Mouse (Mus musculus) adrenal gland, adult 10 weeks (tissue): ENCODE measurements around the gene Olfr1212. TPM values are rescaled to one million over a fixed set of nuclear protein-coding genes. Genes with fewer than 3 reads are reported as not detected.

Experiments
- polyA plus RNA-seq: library from polyadenylated mRNA; stranded (reverse); fragments of 350-450 nt; fragmentation: Illumina TruSeq; extraction: RNeasy Lipid Tissue Mini Kit (QIAGEN cat#74804); gene quantifications from one replicate; pipeline ENCODE4 v1.2.3, GENCODE M21; 2014; ENCODE audit warnings: low read depth, low replicate concordance

The Olfr1212 gene
- not detected for polyA plus RNA-seq

DNA sequence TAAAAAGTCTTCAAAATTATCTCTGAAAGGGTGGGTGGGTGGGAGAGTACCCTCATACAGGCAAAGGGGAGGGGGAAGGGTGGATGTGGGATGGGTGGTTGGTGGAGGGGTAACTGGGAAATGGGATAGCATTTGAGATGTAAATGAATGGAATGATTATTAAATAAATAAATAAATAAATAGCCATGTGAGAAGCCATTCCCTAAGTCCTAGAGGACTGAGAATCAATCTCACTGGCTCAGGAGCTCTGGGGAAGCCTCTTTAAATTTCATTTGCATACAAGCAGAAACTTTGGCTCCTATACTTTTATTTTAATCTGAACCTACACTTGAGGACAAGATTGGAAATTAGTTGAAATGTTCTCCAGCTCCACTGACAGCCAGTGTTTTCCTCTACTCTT is at the start of gene Olfr1212:
Gene Olfr1212, plus strand, starts transcription at position 301 of the 400 bp plus-strand sequence.

DNA sequence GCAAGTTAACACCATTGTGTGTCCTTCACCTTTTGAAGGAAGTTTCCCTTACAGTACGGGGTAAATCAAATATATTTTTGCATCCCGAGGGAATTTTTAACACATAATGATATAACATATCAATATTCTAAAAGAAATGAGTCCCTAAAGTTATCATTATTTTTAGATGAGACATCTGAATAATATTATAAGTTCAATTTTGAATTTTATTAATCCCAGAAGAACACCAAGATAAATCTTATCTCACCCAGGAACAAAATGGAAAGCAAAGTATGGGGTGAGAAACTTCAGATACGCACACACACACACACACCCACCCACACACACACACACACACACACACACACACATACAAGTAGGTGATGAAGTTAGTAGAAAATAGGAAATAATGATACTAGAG is 38.7 kb upstream of the Olfr1212 start, which contains the start of gene Olfr1209:
Gene Olfr1209, minus strand, starts transcription at position 101 of the 400 bp plus-strand sequence.

DNA sequence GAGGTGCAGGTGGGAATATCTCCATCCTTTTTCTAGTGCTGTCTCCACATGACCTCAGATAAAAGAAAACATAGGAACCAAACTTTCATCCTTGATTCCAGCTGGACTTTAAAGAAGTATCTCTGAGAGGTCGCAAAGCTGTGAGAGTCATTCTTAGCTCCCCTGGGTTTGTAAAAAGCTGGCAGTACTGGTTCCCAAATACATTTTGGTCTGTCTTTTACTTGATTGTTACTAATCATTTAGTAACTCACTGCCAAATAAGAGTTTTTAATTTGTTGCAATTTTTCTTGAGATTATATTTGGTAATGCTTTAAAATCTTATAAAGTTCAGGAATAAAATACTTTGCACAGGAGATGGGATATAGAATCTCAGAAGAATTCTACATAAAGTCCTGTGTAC is 15.8 kb upstream of the Olfr1212 start, which contains the start of gene Olfr1211:
Gene Olfr1211, minus strand, starts transcription at position 101 of the 400 bp plus-strand sequence.

GRCm38 (mm10) chr2:88980181-88980580 is 26.4 kb downstream of the Olfr1212 start, which contains the start of gene Gm13762:
Gene Gm13762, minus strand, starts transcription at chr2:88980281.

DNA sequence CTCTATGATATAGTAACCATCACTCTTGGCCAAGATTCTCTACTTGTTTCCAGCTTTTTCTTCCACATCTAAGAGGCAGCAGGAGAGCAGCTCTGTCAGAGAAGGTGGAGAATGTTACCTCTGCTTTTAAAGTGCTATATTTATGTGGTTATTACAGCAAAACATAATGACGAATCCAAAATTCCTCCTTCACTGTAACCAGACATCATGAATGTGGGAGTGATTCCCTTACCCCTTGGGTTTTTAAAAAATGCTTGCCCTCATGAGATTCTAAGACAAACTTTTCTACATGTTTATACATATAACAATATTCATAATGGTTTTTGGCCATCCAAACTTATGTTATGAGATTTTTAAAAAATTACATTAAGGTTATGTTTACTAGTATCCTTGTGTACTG is 38.8 kb downstream of the Olfr1212 start, which contains the start of gene Olfr1214:
Gene Olfr1214, minus strand, starts transcription at position 101 of the 400 bp plus-strand sequence.

DNA sequence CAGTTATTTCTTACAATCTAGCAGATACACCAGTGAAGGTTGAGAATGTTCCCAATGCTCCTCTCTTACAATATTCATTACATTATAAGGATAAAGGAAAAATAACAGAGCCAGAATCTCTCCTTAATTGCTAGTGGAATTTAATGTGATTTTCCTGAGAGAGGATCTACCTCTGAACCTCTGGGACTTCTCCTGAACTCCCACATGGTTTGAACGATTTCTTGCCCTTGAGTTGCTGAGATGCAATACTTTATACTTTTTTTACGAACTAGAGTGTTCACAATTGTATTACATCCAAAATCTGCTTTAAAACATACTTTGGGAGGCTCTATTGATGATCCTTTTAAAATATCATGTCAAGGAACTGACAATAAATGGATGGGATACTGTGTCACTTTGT is 53.1 kb downstream of the Olfr1212 start, which contains the start of gene Olfr1215:
Gene Olfr1215, minus strand, starts transcription at position 101 of the 400 bp plus-strand sequence.

Other genes with a start within 250 kb of the Olfr1212 start
- gene Olfr1196, start 249.4 kb upstream of the Olfr1212 start, polyA plus RNA-seq = not detected
- not detected for gene Olfr1197, start 221.6 kb upstream of the Olfr1212 start, polyA plus RNA-seq
- not detected for gene Olfr1198, start 202.6 kb upstream of the Olfr1212 start, polyA plus RNA-seq
- not detected for gene Olfr1199, start 193.5 kb upstream of the Olfr1212 start, polyA plus RNA-seq
- not detected for gene Olfr1200, start 183.5 kb upstream of the Olfr1212 start, polyA plus RNA-seq
- gene Olfr1201, start 160.9 kb upstream of the Olfr1212 start, polyA plus RNA-seq = not detected
- not detected for gene Olfr1202, start 139.5 kb upstream of the Olfr1212 start, polyA plus RNA-seq
- not detected for gene Olfr1205, start 124.2 kb upstream of the Olfr1212 start, polyA plus RNA-seq
- gene Olfr1204, start 104.7 kb upstream of the Olfr1212 start, polyA plus RNA-seq = not detected
- not detected for gene Olfr1206, start 90.7 kb upstream of the Olfr1212 start, polyA plus RNA-seq
- gene Olfr1208, start 51.7 kb upstream of the Olfr1212 start, polyA plus RNA-seq = not detected
- not detected for gene Olfr1209, start 38.8 kb upstream of the Olfr1212 start, polyA plus RNA-seq
- not detected for gene Olfr1211, start 15.9 kb upstream of the Olfr1212 start, polyA plus RNA-seq
- gene Gm13762, start 26.3 kb downstream of the Olfr1212 start, polyA plus RNA-seq = not detected
- not detected for gene Olfr1214, start 38.7 kb downstream of the Olfr1212 start, polyA plus RNA-seq
- gene Olfr1215, start 53.0 kb downstream of the Olfr1212 start, polyA plus RNA-seq = not detected
- gene Olfr1216, start 64.4 kb downstream of the Olfr1212 start, polyA plus RNA-seq = not detected
- not detected for gene Olfr1217, start 78.1 kb downstream of the Olfr1212 start, polyA plus RNA-seq
- gene Olfr1218, start 107.2 kb downstream of the Olfr1212 start, polyA plus RNA-seq = not detected
- gene Olfr1219, start 129.5 kb downstream of the Olfr1212 start, polyA plus RNA-seq = not detected
- gene Olfr1220, start 152.9 kb downstream of the Olfr1212 start, polyA plus RNA-seq = not detected
- gene Olfr1221, start 163.3 kb downstream of the Olfr1212 start, polyA plus RNA-seq = not detected
- gene Olfr1222, start 179.1 kb downstream of the Olfr1212 start, polyA plus RNA-seq = not detected
- gene Olfr1223, start 197.6 kb downstream of the Olfr1212 start, polyA plus RNA-seq = not detected
- gene Olfr1224-ps1, start 210.1 kb downstream of the Olfr1212 start, polyA plus RNA-seq = not detected
- gene Olfr1225, start 220.7 kb downstream of the Olfr1212 start, polyA plus RNA-seq = not detected
- not detected for gene Olfr1226, start 246.1 kb downstream of the Olfr1212 start, polyA plus RNA-seq